Mouse (Mus musculus) forebrain, embryonic 15.5 days (tissue): Measurements from ENCODE around the gene Gm11114. TPM values are rescaled to one million over a fixed set of nuclear protein-coding genes. Genes with fewer than 3 reads are reported as not detected.

ENCODE experiments used
- polyA plus RNA-seq: library from polyadenylated mRNA; unstranded; fragments of >200 nt; fragmentation: Nextera tagmentation; extraction: Ambion mirVana; gene quantifications from 2 replicates; pipeline ENCODE4 v1.2.1, GENCODE M21; 2015

The Gm11114 gene
- polyA plus RNA-seq, 1 experiment from 2014 or later = not detected

Other genes starting within 250 kb of the Gm11114 start
- 1.6 and 2.7 TPM in 2 replicates for gene Tent5a, start 14.6 kb downstream of the Gm11114 start, polyA plus RNA-seq